Mouse (Mus musculus) cerebellum, adult 2 months (tissue): ENCODE data around the gene 2700081O15Rik.

Source experiments
- CTCF ChIP-seq: fragments of 200-500 bp; IDR thresholded peaks from 2 replicates; pipeline ENCODE4 v1.5.1; 2011; ENCODE audit warnings: low read depth, mild to moderate bottlenecking, control low read depth, low read length, moderate library complexity, borderline replicate concordance; ENCODE audit not compliant: insufficient read depth
- POLR2A ChIP-seq: fragments of 200-500 bp; IDR thresholded peaks from 2 replicates; pipeline ENCODE4 v1.6.1; 2011; ENCODE audit warnings: low read length, control low read depth, borderline replicate concordance; ENCODE audit not compliant: insufficient read depth

- TF ChIP-seq CTCF (no peak), POLR2A (no peak)
These were observed 20.9 kb downstream of the 2700081O15Rik start for GRCm38 (mm10) chr19:7438295-7438694.
